Mouse (Mus musculus): ENCODE measurements around the gene Btnl4.
"Not testable (repeated sequence)": the region's sequence is repeated elsewhere in the genome, so short reads cannot be mapped to it uniquely, and the experiment has no call there.

The Btnl4 gene

GRCm38 (mm10) chr17:34477238-34478013, at the start of gene Btnl4:
Gene Btnl4, minus strand, starts transcription at chr17:34477318.
- DNase-seq (ENCODE audit: low spot score), result not testable (repeated sequence)

- no peak for DNase-seq (ENCODE audit: low spot score)
Observed at GRCm38 (mm10) chr17:34519001-34519400, 41.9 kb upstream of the Btnl4 start.

GRCm38 (mm10) chr17:34518571-34518970, 41.5 kb upstream of the Btnl4 start:
- not testable (repeated sequence) for DNase-seq (ENCODE audit: low spot score)

GRCm38 (mm10) chr17:34517795-34518194, 40.7 kb upstream of the Btnl4 start:
- no peak for DNase-seq (ENCODE audit: low spot score)

- no peak for DNase-seq (ENCODE audit: low spot score)
Observed at GRCm38 (mm10) chr17:34517252-34517651, 40.1 kb upstream of the Btnl4 start, which contains the start of gene Btnl6. Gene Btnl6, minus strand, starts transcription at chr17:34517352.

GRCm38 (mm10) chr17:34516514-34516913, 39.4 kb upstream of the Btnl4 start:
- no peak for DNase-seq (ENCODE audit: low spot score)

GRCm38 (mm10) chr17:34511723-34512122, 34.6 kb upstream of the Btnl4 start:
- not testable (repeated sequence) for DNase-seq (ENCODE audit: low spot score)

GRCm38 (mm10) chr17:34507591-34507990, 30.5 kb upstream of the Btnl4 start:
- DNase-seq (ENCODE audit: low spot score), result no peak

GRCm38 (mm10) chr17:34497726-34498125, 20.6 kb upstream of the Btnl4 start:
- not testable (repeated sequence) for DNase-seq (ENCODE audit: low spot score)

GRCm38 (mm10) chr17:34497319-34497718, 20.2 kb upstream of the Btnl4 start:
- not testable (repeated sequence) for DNase-seq (ENCODE audit: low spot score)

GRCm38 (mm10) chr17:34496539-34496938, 19.4 kb upstream of the Btnl4 start:
- DNase-seq (ENCODE audit: low spot score), result no peak

GRCm38 (mm10) chr17:34495156-34495555, 18.0 kb upstream of the Btnl4 start:
- DNase-seq (ENCODE audit: low spot score), result not testable (repeated sequence)

GRCm38 (mm10) chr17:34492796-34493195, 15.7 kb upstream of the Btnl4 start:
- no peak for DNase-seq (ENCODE audit: low spot score)

GRCm38 (mm10) chr17:34476427-34476826, 691 bp downstream of the Btnl4 start:
- DNase-seq (ENCODE audit: low spot score), result no peak

- no peak for DNase-seq (ENCODE audit: low spot score)
Observed at GRCm38 (mm10) chr17:34475060-34475459, 2.1 kb downstream of the Btnl4 start.

- DNase-seq (ENCODE audit: low spot score), result no peak
Observed at GRCm38 (mm10) chr17:34470491-34470890, 6.6 kb downstream of the Btnl4 start.

- DNase-seq (ENCODE audit: low spot score), result not testable (repeated sequence)
Observed at GRCm38 (mm10) chr17:34465906-34466305, 11.2 kb downstream of the Btnl4 start.

- DNase-seq (ENCODE audit: low spot score), result no peak
Observed at GRCm38 (mm10) chr17:34459255-34459654, 17.9 kb downstream of the Btnl4 start.

- no peak for DNase-seq (ENCODE audit: low spot score)
Observed at GRCm38 (mm10) chr17:34457668-34458067, 19.4 kb downstream of the Btnl4 start.

GRCm38 (mm10) chr17:34448473-34449041, 28.6 kb downstream of the Btnl4 start:
- no peak for DNase-seq (ENCODE audit: low spot score)

GRCm38 (mm10) chr17:34441990-34442389, 35.1 kb downstream of the Btnl4 start:
- no peak for DNase-seq (ENCODE audit: low spot score)

GRCm38 (mm10) chr17:34439795-34440194, 37.3 kb downstream of the Btnl4 start:
- no peak for DNase-seq (ENCODE audit: low spot score)

- DNase-seq (ENCODE audit: low spot score), result no peak
Observed at GRCm38 (mm10) chr17:34438588-34438987, 38.5 kb downstream of the Btnl4 start.
